Mouse (Mus musculus): ENCODE measurements around the gene Paqr8.

The Paqr8 gene

GRCm38 (mm10) chr1:20974341-20975135, 84.1 kb downstream of the Paqr8 start:
- DNase-seq = peak; percentile 52

GRCm38 (mm10) chr1:20980553-20980952, 90.1 kb downstream of the Paqr8 start:
- no peak for DNase-seq

DNA sequence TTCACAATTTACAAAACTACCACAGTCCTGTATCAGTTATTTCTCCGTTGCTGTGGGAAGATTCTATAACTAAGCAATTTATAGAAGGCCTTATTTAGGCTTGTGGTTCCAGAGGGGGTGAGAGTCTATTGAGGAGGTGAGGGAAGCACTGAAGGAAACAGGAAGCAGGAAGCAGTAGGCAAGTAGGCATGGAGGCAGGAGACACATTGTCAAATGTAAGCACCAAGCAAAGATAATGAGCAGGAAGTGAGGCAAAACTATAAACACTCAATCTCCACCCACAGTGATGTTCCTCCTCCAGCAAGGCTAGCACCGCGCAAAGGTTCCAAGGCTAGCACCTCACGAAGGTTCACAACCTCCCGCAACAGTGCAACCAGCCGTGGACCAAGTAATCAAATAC, 91.4 kb downstream of the Paqr8 start:
- peak; percentile 35 for DNase-seq

GRCm38 (mm10) chr1:20984103-20984502, 93.7 kb downstream of the Paqr8 start:
- peak; percentile 57 for DNase-seq

- peak; percentile 53 for DNase-seq
Measured at GRCm38 (mm10) chr1:20984582-20984981, 94.2 kb downstream of the Paqr8 start.

DNA sequence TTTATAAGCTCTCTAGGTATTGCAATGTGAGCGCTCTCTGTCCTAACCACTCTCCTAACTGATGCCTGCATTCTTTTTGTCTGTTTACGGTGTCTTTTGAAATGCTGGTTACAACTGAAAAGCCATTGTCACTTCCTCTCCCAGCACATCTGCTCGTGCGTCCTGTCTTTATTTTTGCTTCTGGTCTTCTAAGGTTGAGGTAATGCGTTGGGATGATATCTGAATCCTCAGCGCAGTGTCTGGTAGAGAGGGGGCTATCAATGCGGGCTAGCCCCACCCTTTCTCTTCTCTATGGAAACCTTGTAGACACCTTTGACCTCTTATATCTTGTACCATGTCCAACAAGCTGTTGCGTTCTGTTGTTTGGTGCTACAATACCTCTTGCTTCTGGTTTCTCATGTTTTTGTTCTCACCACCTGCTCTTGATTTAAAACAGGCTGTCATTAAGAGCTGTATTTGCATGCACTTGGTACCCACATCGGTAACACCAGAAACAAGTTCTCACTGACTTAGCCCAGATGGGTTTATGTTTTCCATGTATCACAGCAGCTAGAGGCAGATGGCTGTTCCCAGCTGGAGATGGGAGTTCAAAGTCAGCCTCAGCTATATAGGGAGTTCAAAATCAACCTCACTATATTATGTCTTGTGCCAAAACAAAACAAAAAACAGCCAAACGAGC, 96.1 kb downstream of the Paqr8 start:
- DNase-seq = peak; percentile 62
